Mouse (Mus musculus) gastrocnemius, postnatal 36 days (tissue): ENCODE results near the gene Foxk1. TPM values are rescaled to one million over a fixed set of nuclear protein-coding genes. Genes with fewer than 3 reads are reported as not detected.
A peak's percentile ranks its signal among the peaks of the same experiment; 100 is the strongest.

Source experiments
- DNase-seq, 2 experiments: peaks; one replicate each; pipeline ENCODE4 v3.0.0; 2022
- intact Hi-C: fragments of 180-260 bp; cut with DNase I; formaldehyde crosslinking; loops from one replicate; pipeline ENCODE4 v1.15.1; 2025
- total RNA-seq, 2 experiments: library from RNA; stranded (reverse); gene quantifications; 2 replicates each; pipeline ENCODE4 v1.2.3; 2021

Gene Foxk1
- total RNA-seq, 2 experiments from 2014 or later = 12.5 to 14.5 TPM

GRCm38 (mm10) chr5:142416070-142416775, 14.9 kb downstream of the Foxk1 start:
- DNase-seq = no peak
- intact Hi-C loops = no loop called here

- intact Hi-C loops = no loop called here
- no peak for DNase-seq
Observed at GRCm38 (mm10) chr5:142417104-142417503, 15.8 kb downstream of the Foxk1 start.

- intact Hi-C loops = no loop called here
Observed at GRCm38 (mm10) chr5:142417876-142418275, 16.6 kb downstream of the Foxk1 start.

GRCm38 (mm10) chr5:142418419-142418818, 17.1 kb downstream of the Foxk1 start:
- DNase-seq = no peak
- intact Hi-C loops = no loop called here

More at GRCm38 (mm10) chr5:142417876-142418275, 16.6 kb downstream of the Foxk1 start:
- DNase-seq = no peak

GRCm38 (mm10) chr5:142420317-142420716, 19.0 kb downstream of the Foxk1 start:
- DNase-seq = no peak
- intact Hi-C loops = no loop called here

GRCm38 (mm10) chr5:142420920-142421319, 19.6 kb downstream of the Foxk1 start:
- intact Hi-C loops = no loop called here
- DNase-seq = no peak

- intact Hi-C loops = no loop called here
Observed at GRCm38 (mm10) chr5:142421886-142422285, 20.6 kb downstream of the Foxk1 start.

GRCm38 (mm10) chr5:142423141-142423540, 21.8 kb downstream of the Foxk1 start:
- DNase-seq = no peak
- intact Hi-C loops = no loop called here

More at GRCm38 (mm10) chr5:142421886-142422285, 20.6 kb downstream of the Foxk1 start:
- no peak for DNase-seq

GRCm38 (mm10) chr5:142423701-142424100, 22.4 kb downstream of the Foxk1 start:
- DNase-seq = no peak

GRCm38 (mm10) chr5:142424627-142425349, 23.5 kb downstream of the Foxk1 start:
- DNase-seq = peak; percentile 76 to 82
- intact Hi-C loops = no loop called here

More at GRCm38 (mm10) chr5:142423701-142424100, 22.4 kb downstream of the Foxk1 start:
- intact Hi-C loops = no loop called here

- intact Hi-C loops = no loop called here
- DNase-seq = no peak
Observed at GRCm38 (mm10) chr5:142426476-142426875, 25.2 kb downstream of the Foxk1 start.

- DNase-seq = no peak
- intact Hi-C loops = no loop called here
Observed at GRCm38 (mm10) chr5:142427876-142428275, 26.6 kb downstream of the Foxk1 start.

GRCm38 (mm10) chr5:142428691-142429090, 27.4 kb downstream of the Foxk1 start:
- DNase-seq = no peak
- intact Hi-C loops = no loop called here

GRCm38 (mm10) chr5:142431029-142431428, 29.7 kb downstream of the Foxk1 start:
- no peak for DNase-seq
- intact Hi-C loops = no loop called here

GRCm38 (mm10) chr5:142431811-142432434, 30.6 kb downstream of the Foxk1 start:
- DNase-seq = peak; percentile 43 to 65
- intact Hi-C loops = no loop called here

GRCm38 (mm10) chr5:142432695-142433094, 31.4 kb downstream of the Foxk1 start:
- DNase-seq = no peak
- intact Hi-C loops = no loop called here

GRCm38 (mm10) chr5:142434052-142434451, 32.8 kb downstream of the Foxk1 start:
- intact Hi-C loops = no loop called here
- DNase-seq = no peak

GRCm38 (mm10) chr5:142435736-142436135, 34.4 kb downstream of the Foxk1 start:
- no peak for DNase-seq

GRCm38 (mm10) chr5:142438380-142438938, 37.2 kb downstream of the Foxk1 start:
- DNase-seq = no peak
- intact Hi-C loops = no loop called here

More at GRCm38 (mm10) chr5:142435736-142436135, 34.4 kb downstream of the Foxk1 start:
- intact Hi-C loops = no loop called here

- no peak for DNase-seq
- intact Hi-C loops = no loop called here
Observed at GRCm38 (mm10) chr5:142439911-142440432, 38.7 kb downstream of the Foxk1 start.
